Mouse (Mus musculus): ENCODE measurements around the gene Vps39. TPM values are rescaled to one million over a fixed set of nuclear protein-coding genes. Genes with fewer than 3 reads are reported as not detected.
A peak's percentile ranks its signal among the peaks of the same experiment; 100 is the strongest.

Vps39 gene
- polyA plus RNA-seq, 1 experiment from 2014 or later = 15.5 TPM

DNA sequence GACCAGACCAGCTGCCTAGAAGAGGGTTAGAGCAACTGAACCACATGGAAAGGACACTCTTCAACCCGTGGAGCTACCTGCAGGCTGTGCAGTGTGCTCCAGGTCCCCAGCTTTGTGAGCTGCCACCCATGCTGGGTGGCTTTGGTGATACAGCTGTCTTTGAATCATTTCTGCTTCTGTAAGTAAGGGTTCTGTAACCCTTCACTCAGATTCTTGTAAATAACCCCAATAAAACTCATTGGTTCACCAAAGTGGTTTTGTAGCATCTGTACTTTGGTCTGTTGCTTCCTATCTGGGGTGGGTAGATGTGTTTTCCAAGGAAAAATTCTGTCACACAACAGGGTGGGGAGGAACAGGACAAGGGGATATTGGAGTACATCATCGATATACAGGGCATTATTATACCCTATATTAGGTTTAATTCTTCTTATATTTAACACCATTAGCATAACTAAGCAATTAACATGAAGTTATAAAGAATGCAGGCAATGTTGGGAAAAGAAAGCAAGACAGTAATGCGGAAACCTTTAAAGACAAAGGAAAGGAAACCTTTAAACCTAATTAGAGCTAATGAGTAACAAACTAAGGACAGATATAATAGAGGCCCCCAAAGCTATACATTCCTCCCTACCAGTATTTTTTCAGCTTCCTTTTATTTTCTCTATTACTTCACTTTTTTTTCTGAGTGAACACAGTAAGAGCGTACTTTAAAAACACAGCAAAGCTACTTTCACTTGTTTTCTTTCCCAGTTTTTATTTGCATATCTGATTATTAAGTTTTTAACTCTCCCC is 14.7 kb upstream of the Vps39 start:
- H3K27me3 ChIP-seq (replicated peaks; ENCODE audit: control insufficient read depth, insufficient read depth, low read length) = no peaks in the 10 kb centered on the region
- H3K9me3 ChIP-seq (ENCODE audit: control insufficient read depth, low read length) = no peaks in the 10 kb centered on the region
- H3K4me2 ChIP-seq = no peak overlapping the region
- peaks cover 36% of the 10 kb centered on the region for H3K36me3 ChIP-seq (ENCODE audit: control insufficient read depth, insufficient read depth, low read length)
- no peak overlapping the region for H3K4me3 ChIP-seq (ENCODE audit: low read depth, low read length)
- H3K4me1 ChIP-seq (replicated peaks; ENCODE audit: control insufficient read depth, insufficient read depth, low read length) = no peaks in the 10 kb centered on the region
- ATAC-seq (replicated peaks; ENCODE audit: low FRiP score) (no peak), DNase-seq (ENCODE audit: low spot score) (no peak)
- no peak overlapping the region for H3K9ac ChIP-seq (ENCODE audit: low read depth, low read length)
- H3K27ac ChIP-seq (ENCODE audit: low read depth, low read length) = no peak overlapping the region
- 91% methylated on average over 4 of the region's 4 CpGs for WGBS

GRCm38 (mm10) chr2:120366501-120366900 is 13.6 kb upstream of the Vps39 start:
- ATAC-seq (replicated peaks; ENCODE audit: low FRiP score) (no peak), DNase-seq (ENCODE audit: low spot score) (no peak)
- H3K9ac ChIP-seq (ENCODE audit: low read depth, low read length) = no peak overlapping the region
- 88% methylated on average over 3 of the region's 3 CpGs for WGBS
- peaks cover 38% of the 10 kb centered on the region for H3K36me3 ChIP-seq (ENCODE audit: control insufficient read depth, insufficient read depth, low read length)
- H3K27ac ChIP-seq (ENCODE audit: low read depth, low read length) = no peak overlapping the region
- H3K4me3 ChIP-seq (ENCODE audit: low read depth, low read length) = no peak overlapping the region
- no peaks in the 10 kb centered on the region for H3K9me3 ChIP-seq (ENCODE audit: control insufficient read depth, low read length)
- no peaks in the 10 kb centered on the region for H3K4me1 ChIP-seq (replicated peaks; ENCODE audit: control insufficient read depth, insufficient read depth, low read length)
- no peaks in the 10 kb centered on the region for H3K27me3 ChIP-seq (replicated peaks; ENCODE audit: control insufficient read depth, insufficient read depth, low read length)
- H3K4me2 ChIP-seq = no peak overlapping the region

- ATAC-seq (replicated peaks; ENCODE audit: low FRiP score) (no peak), DNase-seq (ENCODE audit: low spot score) (no peak)
- Histone ChIP-seq H3K9ac (ENCODE audit: low read depth, low read length) (no peak overlapping the region), H3K4me2 (no peak overlapping the region), H3K9me3 (ENCODE audit: control insufficient read depth, low read length) (no peaks in the 10 kb centered on the region), H3K27ac (ENCODE audit: low read depth, low read length) (no peak overlapping the region), H3K4me1 (replicated peaks; ENCODE audit: control insufficient read depth, insufficient read depth, low read length) (no peaks in the 10 kb centered on the region), H3K36me3 (ENCODE audit: control insufficient read depth, insufficient read depth, low read length) (peaks cover 20% of the 10 kb centered on the region), H3K27me3 (replicated peaks; ENCODE audit: control insufficient read depth, insufficient read depth, low read length) (no peaks in the 10 kb centered on the region), H3K4me3 (ENCODE audit: low read depth, low read length) (no peak overlapping the region)
- WGBS = 75% methylated on average over 1 of the region's 1 CpGs
These were observed 7.5 kb upstream of the Vps39 start for GRCm38 (mm10) chr2:120360425-120360824.

GRCm38 (mm10) chr2:120351321-120351720 is 1.6 kb downstream of the Vps39 start:
- ATAC-seq (replicated peaks; ENCODE audit: low FRiP score) (no peak), DNase-seq (ENCODE audit: low spot score) (no peak)
- WGBS = 84% methylated on average over 5 of the region's 5 CpGs
- Histone ChIP-seq H3K9ac (ENCODE audit: low read depth, low read length) (no peak overlapping the region), H3K4me3 (ENCODE audit: low read depth, low read length) (0 out of 2 replicates have a peak overlapping the region, but pooled peaks have one; percentile 78), H3K4me1 (replicated peaks; ENCODE audit: control insufficient read depth, insufficient read depth, low read length) (peaks cover 17% of the 10 kb centered on the region), H3K27me3 (replicated peaks; ENCODE audit: control insufficient read depth, insufficient read depth, low read length) (no peaks in the 10 kb centered on the region), H3K9me3 (ENCODE audit: control insufficient read depth, low read length) (no peaks in the 10 kb centered on the region), H3K4me2 (peak overlapping the region; percentile 87), H3K36me3 (ENCODE audit: control insufficient read depth, insufficient read depth, low read length) (peaks cover 13% of the 10 kb centered on the region), H3K27ac (ENCODE audit: low read depth, low read length) (no peak overlapping the region)

DNA sequence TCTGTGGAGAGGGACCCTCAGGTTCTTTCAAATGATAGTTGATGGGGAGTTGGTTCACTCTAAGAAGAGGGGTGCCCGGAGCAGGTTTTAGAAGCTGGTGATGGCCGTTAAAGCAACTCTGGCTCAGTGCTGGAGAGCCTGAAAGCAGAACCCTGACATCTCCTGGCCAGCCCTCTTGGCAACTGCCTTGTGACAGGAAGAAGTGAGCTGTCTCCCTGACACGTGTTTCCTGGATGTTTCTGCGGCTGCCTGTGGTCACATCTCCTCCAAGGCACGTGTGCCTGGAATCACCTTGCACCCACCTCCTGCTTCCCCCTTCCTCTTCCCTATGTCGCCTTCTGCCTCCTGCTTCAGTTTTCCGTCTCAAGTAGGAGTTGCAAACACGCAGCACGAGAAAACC is 4.8 kb downstream of the Vps39 start:
- peaks cover 17% of the 10 kb centered on the region for H3K4me1 ChIP-seq (replicated peaks; ENCODE audit: control insufficient read depth, insufficient read depth, low read length)
- H3K27ac ChIP-seq (ENCODE audit: low read depth, low read length) = no peak overlapping the region
- no peak overlapping the region for H3K9ac ChIP-seq (ENCODE audit: low read depth, low read length)
- WGBS = 57% methylated on average over 9 of the region's 9 CpGs
- no peak for DNase-seq (ENCODE audit: low spot score)
- ATAC-seq (replicated peaks; ENCODE audit: low FRiP score) = no peak
- H3K4me2 ChIP-seq = no peak overlapping the region
- H3K9me3 ChIP-seq (ENCODE audit: control insufficient read depth, low read length) = no peaks in the 10 kb centered on the region
- peaks cover 5% of the 10 kb centered on the region; the same call in 1 of the 2 replicates for H3K36me3 ChIP-seq (ENCODE audit: control insufficient read depth, insufficient read depth, low read length)
- no peak overlapping the region for H3K4me3 ChIP-seq (ENCODE audit: low read depth, low read length)
- no peaks in the 10 kb centered on the region for H3K27me3 ChIP-seq (replicated peaks; ENCODE audit: control insufficient read depth, insufficient read depth, low read length)

DNA sequence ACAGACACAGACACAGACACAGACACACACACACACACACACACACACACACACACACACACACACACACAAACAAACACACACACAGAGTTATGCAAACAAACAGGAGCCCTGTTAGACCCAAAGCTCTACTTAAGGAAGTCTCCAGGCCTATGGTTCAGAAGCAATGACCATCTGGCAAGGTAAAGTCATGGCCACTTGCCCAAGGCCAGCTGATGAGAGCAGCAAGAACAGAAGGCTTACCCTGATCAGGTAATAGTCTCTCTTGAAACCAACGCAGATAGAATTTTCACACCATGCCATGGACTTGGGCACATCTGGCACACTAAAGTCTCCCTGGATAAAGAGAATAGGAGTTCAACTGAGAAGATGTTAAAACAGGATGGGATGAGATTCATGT is 11.2 kb downstream of the Vps39 start:
- Histone ChIP-seq H3K9ac (ENCODE audit: low read depth, low read length) (no peak overlapping the region), H3K36me3 (ENCODE audit: control insufficient read depth, insufficient read depth, low read length) (peaks cover 23% of the 10 kb centered on the region), H3K9me3 (ENCODE audit: control insufficient read depth, low read length) (no peaks in the 10 kb centered on the region), H3K4me3 (ENCODE audit: low read depth, low read length) (no peak overlapping the region), H3K27me3 (replicated peaks; ENCODE audit: control insufficient read depth, insufficient read depth, low read length) (no peaks in the 10 kb centered on the region), H3K27ac (ENCODE audit: low read depth, low read length) (no peak overlapping the region), H3K4me1 (replicated peaks; ENCODE audit: control insufficient read depth, insufficient read depth, low read length) (no peaks in the 10 kb centered on the region), H3K4me2 (no peak overlapping the region)
- no peak for ATAC-seq (replicated peaks; ENCODE audit: low FRiP score)
- DNase-seq (ENCODE audit: low spot score) = no peak
- WGBS = 97% methylated on average over 1 of the region's 1 CpGs

- Histone ChIP-seq H3K4me1 (replicated peaks; ENCODE audit: control insufficient read depth, insufficient read depth, low read length) (no peaks in the 10 kb centered on the region), H3K27me3 (replicated peaks; ENCODE audit: control insufficient read depth, insufficient read depth, low read length) (no peaks in the 10 kb centered on the region), H3K9me3 (ENCODE audit: control insufficient read depth, low read length) (no peaks in the 10 kb centered on the region), H3K4me2 (no peak overlapping the region), H3K4me3 (ENCODE audit: low read depth, low read length) (no peak overlapping the region), H3K9ac (ENCODE audit: low read depth, low read length) (no peak overlapping the region), H3K36me3 (ENCODE audit: control insufficient read depth, insufficient read depth, low read length) (peaks cover 25% of the 10 kb centered on the region), H3K27ac (ENCODE audit: low read depth, low read length) (no peak overlapping the region)
- ATAC-seq (replicated peaks; ENCODE audit: low FRiP score) (no peak), DNase-seq (ENCODE audit: low spot score) (no peak)
- 82% methylated on average over 2 of the region's 2 CpGs for WGBS
These were observed 15.1 kb downstream of the Vps39 start for GRCm38 (mm10) chr2:120337886-120338285.

- no peak overlapping the region for H3K4me2 ChIP-seq
- no peaks in the 10 kb centered on the region for H3K9me3 ChIP-seq (ENCODE audit: control insufficient read depth, low read length)
- no peaks in the 10 kb centered on the region for H3K27me3 ChIP-seq (replicated peaks; ENCODE audit: control insufficient read depth, insufficient read depth, low read length)
- H3K9ac ChIP-seq (ENCODE audit: low read depth, low read length) = no peak overlapping the region
- H3K4me1 ChIP-seq (replicated peaks; ENCODE audit: control insufficient read depth, insufficient read depth, low read length) = no peaks in the 10 kb centered on the region
- H3K36me3 ChIP-seq (ENCODE audit: control insufficient read depth, insufficient read depth, low read length) = peaks cover 30% of the 10 kb centered on the region
- no peak overlapping the region for H3K4me3 ChIP-seq (ENCODE audit: low read depth, low read length)
- 93% methylated on average over 4 of the region's 4 CpGs for WGBS
- no peak overlapping the region for H3K27ac ChIP-seq (ENCODE audit: low read depth, low read length)
- DNase-seq (ENCODE audit: low spot score) (no peak), ATAC-seq (replicated peaks; ENCODE audit: low FRiP score) (no peak)
These were observed 21.4 kb downstream of the Vps39 start for GRCm38 (mm10) chr2:120331575-120331974.

DNA sequence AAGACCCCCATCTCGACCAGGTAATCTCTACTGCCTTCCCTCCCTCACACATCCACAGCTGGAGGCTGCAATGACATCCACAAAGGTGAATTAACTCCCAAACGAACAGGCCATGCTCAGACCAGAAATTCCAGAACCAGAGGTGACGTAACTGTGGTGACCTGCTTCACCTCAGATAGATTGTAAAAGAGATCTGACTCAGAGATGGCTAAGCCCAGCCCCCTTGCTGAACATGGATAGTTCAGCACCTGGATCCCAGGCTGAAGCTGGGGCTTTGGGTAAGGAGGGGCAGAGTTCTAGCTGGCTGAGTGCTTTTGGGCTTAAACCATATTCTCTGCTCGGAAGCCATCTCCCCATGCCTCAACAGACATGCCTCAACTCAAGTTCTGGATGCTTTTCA is 37.9 kb downstream of the Vps39 start:
- DNase-seq (ENCODE audit: low spot score) (no peak), ATAC-seq (replicated peaks; ENCODE audit: low FRiP score) (no peak)
- peaks cover 12% of the 10 kb centered on the region; the same call in 1 of the 2 replicates for H3K36me3 ChIP-seq (ENCODE audit: control insufficient read depth, insufficient read depth, low read length)
- WGBS = 68% methylated on average over 4 of the region's 4 CpGs
- no peak overlapping the region for H3K27ac ChIP-seq (ENCODE audit: low read depth, low read length)
- no peak overlapping the region for H3K9ac ChIP-seq (ENCODE audit: low read depth, low read length)
- no peaks in the 10 kb centered on the region for H3K27me3 ChIP-seq (replicated peaks; ENCODE audit: control insufficient read depth, insufficient read depth, low read length)
- H3K4me1 ChIP-seq (replicated peaks; ENCODE audit: control insufficient read depth, insufficient read depth, low read length) = no peaks in the 10 kb centered on the region
- no peak overlapping the region for H3K4me2 ChIP-seq
- no peaks in the 10 kb centered on the region for H3K9me3 ChIP-seq (ENCODE audit: control insufficient read depth, low read length)
- no peak overlapping the region for H3K4me3 ChIP-seq (ENCODE audit: low read depth, low read length)
